Mouse (Mus musculus): ENCODE results near the gene Krtap3-3. TPM values are rescaled to one million over a fixed set of nuclear protein-coding genes. Genes with fewer than 3 reads are reported as not detected.

The Krtap3-3 gene
- polyA plus RNA-seq, 1 experiment from 2014 or later: not detected

- Histone ChIP-seq H3K4me3 (no peak overlapping the region), H3K4me1 (replicated peaks) (no peaks in the 10 kb centered on the region), H3K36me3 (no peaks in the 10 kb centered on the region), H3K9me3 (no peaks in the 10 kb centered on the region), H3K4me2 (no peak overlapping the region), H3K27ac (replicated peaks) (no peak overlapping the region), H3K9ac (no peak overlapping the region), H3K27me3 (no peaks in the 10 kb centered on the region)
- WGBS: 92% methylated on average over 3 of the region's 3 CpGs
- ATAC-seq (ENCODE audit: low read depth): no peak
Observed at GRCm38 (mm10) chr11:99557976-99558745, 7.5 kb upstream of the Krtap3-3 start.

- 78% methylated on average over 2 of the region's 2 CpGs for WGBS
- Histone ChIP-seq H3K4me1 (replicated peaks) (no peaks in the 10 kb centered on the region), H3K27me3 (no peaks in the 10 kb centered on the region), H3K27ac (replicated peaks) (no peak within 1 kb of the TSS), H3K9ac (no peak within 1 kb of the TSS), H3K36me3 (no peaks in the 10 kb centered on the region), H3K4me2 (no peak within 1 kb of the TSS), H3K9me3 (no peaks in the 10 kb centered on the region), H3K4me3 (no peak within 1 kb of the TSS)
- ATAC-seq (ENCODE audit: low read depth): no peak
Observed at GRCm38 (mm10) chr11:99556753-99557152, 6.1 kb upstream of the Krtap3-3 start, which contains the start of gene Krtap3-2. Gene Krtap3-2, minus strand, starts transcription at chr11:99556853.

GRCm38 (mm10) chr11:99556195-99556594 lies 5.5 kb upstream of the Krtap3-3 start:
- no peak for ATAC-seq (ENCODE audit: low read depth)
- no peaks in the 10 kb centered on the region for H3K4me1 ChIP-seq (replicated peaks)
- 92% methylated on average over 2 of the region's 2 CpGs for WGBS
- no peak overlapping the region for H3K4me3 ChIP-seq
- H3K9ac ChIP-seq: no peak overlapping the region
- no peaks in the 10 kb centered on the region for H3K9me3 ChIP-seq
- H3K4me2 ChIP-seq: no peak overlapping the region
- H3K27me3 ChIP-seq: no peaks in the 10 kb centered on the region
- no peaks in the 10 kb centered on the region for H3K36me3 ChIP-seq
- H3K27ac ChIP-seq (replicated peaks): no peak overlapping the region

DNA sequence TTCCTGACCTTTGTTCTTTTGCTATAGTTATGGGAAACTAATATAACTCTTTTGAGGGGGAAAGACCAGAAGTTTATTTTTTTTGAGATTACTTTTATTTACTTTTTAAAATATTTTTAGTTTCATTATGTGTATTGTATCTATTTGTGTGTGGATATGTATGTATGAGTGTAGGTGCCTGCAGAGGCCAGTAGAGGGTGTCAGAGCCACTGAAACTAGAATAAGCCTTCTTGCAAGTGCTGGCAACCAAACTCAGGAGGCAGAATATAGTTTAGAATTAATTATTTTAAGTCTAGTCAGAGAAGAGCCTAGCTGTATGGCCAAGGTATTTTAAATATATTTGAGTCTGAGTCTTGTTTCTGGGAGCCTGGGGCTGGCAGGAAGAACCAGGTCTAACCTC lies 2.8 kb downstream of the Krtap3-3 start:
- Histone ChIP-seq H3K9ac (no peak overlapping the region), H3K9me3 (no peaks in the 10 kb centered on the region), H3K4me3 (no peak overlapping the region), H3K27ac (replicated peaks) (no peak overlapping the region), H3K4me1 (replicated peaks) (no peaks in the 10 kb centered on the region), H3K27me3 (no peaks in the 10 kb centered on the region; the same call in 1 of the 2 replicates), H3K36me3 (no peaks in the 10 kb centered on the region), H3K4me2 (no peak overlapping the region)
- no peak for ATAC-seq (ENCODE audit: low read depth)

- no peak for ATAC-seq (ENCODE audit: low read depth)
Observed at GRCm38 (mm10) chr11:99539721-99540120, 10.9 kb downstream of the Krtap3-3 start.

GRCm38 (mm10) chr11:99521288-99521860 lies 29.3 kb downstream of the Krtap3-3 start, which contains the start of gene Krt39:
Gene Krt39, minus strand, starts transcription at chr11:99521338.
- no peaks in the 10 kb centered on the region for H3K36me3 ChIP-seq
- H3K27ac ChIP-seq (replicated peaks): no peak within 1 kb of the TSS
- no peak for ATAC-seq (ENCODE audit: low read depth)
- 81% methylated on average over 13 of the region's 13 CpGs for WGBS
- no peaks in the 10 kb centered on the region for H3K4me1 ChIP-seq (replicated peaks)
- H3K9me3 ChIP-seq: no peaks in the 10 kb centered on the region
- H3K4me3 ChIP-seq: no peak within 1 kb of the TSS
- H3K4me2 ChIP-seq: no peak within 1 kb of the TSS
- no peak within 1 kb of the TSS for H3K9ac ChIP-seq
- H3K27me3 ChIP-seq: no peaks in the 10 kb centered on the region

More at GRCm38 (mm10) chr11:99539721-99540120, 10.9 kb downstream of the Krtap3-3 start:
- H3K4me1 ChIP-seq (replicated peaks): no peaks in the 10 kb centered on the region
- H3K4me2 ChIP-seq: no peak overlapping the region
- no peak overlapping the region for H3K9ac ChIP-seq
- WGBS: 63% methylated on average over 9 of the region's 9 CpGs
- H3K27ac ChIP-seq (replicated peaks): no peak overlapping the region
- no peaks in the 10 kb centered on the region for H3K36me3 ChIP-seq
- no peaks in the 10 kb centered on the region for H3K9me3 ChIP-seq
- H3K4me3 ChIP-seq: no peak overlapping the region
- no peaks in the 10 kb centered on the region; the same call in 1 of the 2 replicates for H3K27me3 ChIP-seq

- H3K9me3 ChIP-seq: no peaks in the 10 kb centered on the region
- H3K36me3 ChIP-seq: no peaks in the 10 kb centered on the region
- H3K4me3 ChIP-seq: no peak overlapping the region
- no peak overlapping the region for H3K4me2 ChIP-seq
- H3K27ac ChIP-seq (replicated peaks): no peak overlapping the region
- 90% methylated on average over 8 of the region's 8 CpGs for WGBS
- ATAC-seq (ENCODE audit: low read depth): no peak
- no peaks in the 10 kb centered on the region for H3K4me1 ChIP-seq (replicated peaks)
- H3K27me3 ChIP-seq: no peaks in the 10 kb centered on the region
- H3K9ac ChIP-seq: no peak overlapping the region
Observed at GRCm38 (mm10) chr11:99514098-99514497, 36.6 kb downstream of the Krtap3-3 start.

Other genes starting within 250 kb of the Krtap3-3 start
- 0.19 and 0.22 TPM in 2 replicates for gene Krt25, start 227.9 kb downstream of the Krtap3-3 start, polyA plus RNA-seq (2015; fragmentation: Nextera tagmentation; extraction: Ambion mirVana)
- 0.11 and 0.25 TPM in 2 replicates for gene Krt26, start 212.9 kb downstream of the Krtap3-3 start, polyA plus RNA-seq (2015; fragmentation: Nextera tagmentation; extraction: Ambion mirVana)
- 0.25 and 0.32 TPM in 2 replicates for gene Krt27, start 199.8 kb downstream of the Krtap3-3 start, polyA plus RNA-seq (2015; fragmentation: Nextera tagmentation; extraction: Ambion mirVana)
- 0.89 TPM in 1 of 2 replicates, not detected in the other for gene Krt28, start 176.0 kb downstream of the Krtap3-3 start, polyA plus RNA-seq (2015; fragmentation: Nextera tagmentation; extraction: Ambion mirVana)
- gene Krt10, start 161.5 kb downstream of the Krtap3-3 start, polyA plus RNA-seq (2015; fragmentation: Nextera tagmentation; extraction: Ambion mirVana): 33.6 and 35.6 TPM in 2 replicates
- 0.13 TPM in 1 of 2 replicates, not detected in the other for gene Krt12, start 128.6 kb downstream of the Krtap3-3 start, polyA plus RNA-seq (2015; fragmentation: Nextera tagmentation; extraction: Ambion mirVana)
- 0.42 TPM in 1 of 2 replicates, not detected in the other for gene Krt20, start 112.7 kb downstream of the Krtap3-3 start, polyA plus RNA-seq (2015; fragmentation: Nextera tagmentation; extraction: Ambion mirVana)
- gene Krt23, start 57.7 kb downstream of the Krtap3-3 start, polyA plus RNA-seq (2015; fragmentation: Nextera tagmentation; extraction: Ambion mirVana): 0.19 TPM in 1 of 2 replicates, not detected in the other
- gene Krt39, start 29.5 kb downstream of the Krtap3-3 start, polyA plus RNA-seq (2015; fragmentation: Nextera tagmentation; extraction: Ambion mirVana): not detected in 2 replicates
- gene Krt40, start 7.7 kb downstream of the Krtap3-3 start, polyA plus RNA-seq (2015; fragmentation: Nextera tagmentation; extraction: Ambion mirVana): not detected in 2 replicates
- not detected in 2 replicates for gene Krtap3-2, start 6.0 kb upstream of the Krtap3-3 start, polyA plus RNA-seq (2015; fragmentation: Nextera tagmentation; extraction: Ambion mirVana)
- gene Gm11939, start 8.6 kb upstream of the Krtap3-3 start, polyA plus RNA-seq (2015; fragmentation: Nextera tagmentation; extraction: Ambion mirVana): not detected in 2 replicates
- not detected in 2 replicates for gene Krtap3-1, start 15.8 kb upstream of the Krtap3-3 start, polyA plus RNA-seq (2015; fragmentation: Nextera tagmentation; extraction: Ambion mirVana)
- gene Krtap1-5, start 30.2 kb upstream of the Krtap3-3 start, polyA plus RNA-seq (2015; fragmentation: Nextera tagmentation; extraction: Ambion mirVana): not detected in 2 replicates
- gene Krtap1-4, start 32.8 kb upstream of the Krtap3-3 start, polyA plus RNA-seq (2015; fragmentation: Nextera tagmentation; extraction: Ambion mirVana): not detected in 2 replicates
- not detected in 2 replicates for gene Krtap1-3, start 40.5 kb upstream of the Krtap3-3 start, polyA plus RNA-seq (2015; fragmentation: Nextera tagmentation; extraction: Ambion mirVana)
- gene Krtap9-3, start 47.2 kb upstream of the Krtap3-3 start, polyA plus RNA-seq (2015; fragmentation: Nextera tagmentation; extraction: Ambion mirVana): not detected in 2 replicates
- gene Gm11938, start 52.4 kb upstream of the Krtap3-3 start, polyA plus RNA-seq (2015; fragmentation: Nextera tagmentation; extraction: Ambion mirVana): not detected in 2 replicates
- not detected in 2 replicates for gene Gm11937, start 59.3 kb upstream of the Krtap3-3 start, polyA plus RNA-seq (2015; fragmentation: Nextera tagmentation; extraction: Ambion mirVana)
- gene Krtap2-4, start 64.0 kb upstream of the Krtap3-3 start, polyA plus RNA-seq (2015; fragmentation: Nextera tagmentation; extraction: Ambion mirVana): not detected in 2 replicates
- gene Gm11562, start 69.6 kb upstream of the Krtap3-3 start, polyA plus RNA-seq (2015; fragmentation: Nextera tagmentation; extraction: Ambion mirVana): not detected in 2 replicates
- not detected in 2 replicates for gene Krtap4-1, start 77.4 kb upstream of the Krtap3-3 start, polyA plus RNA-seq (2015; fragmentation: Nextera tagmentation; extraction: Ambion mirVana)
- not detected in 2 replicates for gene Krtap4-2, start 84.2 kb upstream of the Krtap3-3 start, polyA plus RNA-seq (2015; fragmentation: Nextera tagmentation; extraction: Ambion mirVana)
- not detected in 2 replicates for gene Krtap4-7, start 93.2 kb upstream of the Krtap3-3 start, polyA plus RNA-seq (2015; fragmentation: Nextera tagmentation; extraction: Ambion mirVana)
- not detected in 2 replicates for gene Gm11555, start 99.4 kb upstream of the Krtap3-3 start, polyA plus RNA-seq (2015; fragmentation: Nextera tagmentation; extraction: Ambion mirVana)
- not detected in 2 replicates for gene Gm11563, start 108.1 kb upstream of the Krtap3-3 start, polyA plus RNA-seq (2015; fragmentation: Nextera tagmentation; extraction: Ambion mirVana)
- not detected in 2 replicates for gene Krtap4-6, start 115.1 kb upstream of the Krtap3-3 start, polyA plus RNA-seq (2015; fragmentation: Nextera tagmentation; extraction: Ambion mirVana)
- gene Gm14190, start 139.9 kb upstream of the Krtap3-3 start, polyA plus RNA-seq (2015; fragmentation: Nextera tagmentation; extraction: Ambion mirVana): not detected in 2 replicates
- gene Gm14180, start 183.4 kb upstream of the Krtap3-3 start, polyA plus RNA-seq (2015; fragmentation: Nextera tagmentation; extraction: Ambion mirVana): not detected in 2 replicates
- gene Gm11595, start 222.0 kb upstream of the Krtap3-3 start, polyA plus RNA-seq (2015; fragmentation: Nextera tagmentation; extraction: Ambion mirVana): not detected in 2 replicates
- not detected in 2 replicates for gene Krtap4-8, start 229.8 kb upstream of the Krtap3-3 start, polyA plus RNA-seq (2015; fragmentation: Nextera tagmentation; extraction: Ambion mirVana)
- gene Krtap4-9, start 234.3 kb upstream of the Krtap3-3 start, polyA plus RNA-seq (2015; fragmentation: Nextera tagmentation; extraction: Ambion mirVana): not detected in 2 replicates
- gene Gm11596, start 242.6 kb upstream of the Krtap3-3 start, polyA plus RNA-seq (2015; fragmentation: Nextera tagmentation; extraction: Ambion mirVana): not detected in 2 replicates
- gene Gm11569, start 248.1 kb upstream of the Krtap3-3 start, polyA plus RNA-seq (2015; fragmentation: Nextera tagmentation; extraction: Ambion mirVana): not detected in 2 replicates